Comparison of ENCODE assay signal across 8 mouse cellular contexts in genomic region chr2:128862636-128863035, GRCm38 (mm10). TPM values are rescaled to one million over a fixed set of nuclear protein-coding genes. Genes with fewer than 3 reads are reported as not detected.
DNase-seq lines count a peak whose midpoint lies in the region; ATAC-seq lines count a peak whose summit lies in the region.

TSS of gene Fbln7 (plus strand) at chr2:128862981.

- peaks cover 6% of the 10 kb centered on the region for H3K4me1 ChIP-seq in heart, embryonic 13.5 days
- H3K4me1 ChIP-seq in brown adipose tissue, adult 24 weeks (ENCODE audit: control insufficient read depth, insufficient read depth, insufficient read length, low read length): no peaks in the 10 kb centered on the region
- H3K4me1 ChIP-seq in hindbrain, embryonic 12.5 days: peaks cover 5% of the 10 kb centered on the region
- 0 out of 2 replicates have a peak, but pooled peaks cover 4% of the 10 kb centered on the region for H3K4me1 ChIP-seq in midbrain, embryonic 12.5 days

- peak within 1 kb of the TSS; percentile 56 for H3K4me3 ChIP-seq in heart, embryonic 13.5 days
- peak within 1 kb of the TSS; percentile 26 for H3K4me3 ChIP-seq in brown adipose tissue, adult 24 weeks (ENCODE audit: insufficient read depth, low read depth, low read length)
- peak within 1 kb of the TSS; percentile 43 for H3K4me3 ChIP-seq in hindbrain, embryonic 12.5 days
- peak within 1 kb of the TSS; percentile 42 for H3K4me3 ChIP-seq in midbrain, embryonic 12.5 days

- H3K9ac ChIP-seq in heart, embryonic 13.5 days: peak within 1 kb of the TSS; percentile 71
- H3K9ac ChIP-seq in hindbrain, embryonic 12.5 days: peak within 1 kb of the TSS; percentile 53
- peak within 1 kb of the TSS; percentile 35 for H3K9ac ChIP-seq in midbrain, embryonic 12.5 days (replicated peaks)

- WGBS in heart, embryonic 13.5 days: 87% methylated on average over 9 of the region's 9 CpGs
- 91% methylated on average over 9 of the region's 9 CpGs for WGBS in hindbrain, embryonic 12.5 days
- WGBS in midbrain, embryonic 12.5 days: 92% methylated on average over 9 of the region's 9 CpGs

- H3K27me3 ChIP-seq in heart, embryonic 13.5 days (replicated peaks): peaks cover 44% of the 10 kb centered on the region
- H3K27me3 ChIP-seq in hindbrain, embryonic 12.5 days: peaks cover 16% of the 10 kb centered on the region
- peaks cover 30% of the 10 kb centered on the region for H3K27me3 ChIP-seq in midbrain, embryonic 12.5 days

- H3K9me3 ChIP-seq in heart, embryonic 13.5 days: no peaks in the 10 kb centered on the region
- no peaks in the 10 kb centered on the region for H3K9me3 ChIP-seq in hindbrain, embryonic 12.5 days (replicated peaks)
- no peaks in the 10 kb centered on the region for H3K9me3 ChIP-seq in midbrain, embryonic 12.5 days

- DNase-seq in heart, adult 9 months (ENCODE audit: low spot score in 2 of 2): no peak
- no peak for DNase-seq in spleen, adult 12 weeks (ENCODE audit: low spot score)
- DNase-seq in retina, postnatal 1 day: no peak
- DNase-seq in urinary bladder, adult 18-20 months (ENCODE audit: low spot score in 2 of 2): no peak

- peak within 1 kb of the TSS; percentile 85 for H3K4me2 ChIP-seq in heart, embryonic 13.5 days
- H3K4me2 ChIP-seq in hindbrain, embryonic 12.5 days (replicated peaks): peak within 1 kb of the TSS; percentile 87
- H3K4me2 ChIP-seq in midbrain, embryonic 12.5 days (replicated peaks): peak within 1 kb of the TSS; percentile 75

- H3K27ac ChIP-seq in heart, embryonic 13.5 days (replicated peaks): no peak within 1 kb of the TSS
- H3K27ac ChIP-seq in brown adipose tissue, adult 24 weeks (replicated peaks; ENCODE audit: low read depth, low read length): no peak within 1 kb of the TSS
- H3K27ac ChIP-seq in hindbrain, embryonic 12.5 days: no peak within 1 kb of the TSS
- H3K27ac ChIP-seq in midbrain, embryonic 12.5 days (replicated peaks): no peak within 1 kb of the TSS

- ATAC-seq in heart, embryonic 13.5 days (ENCODE audit: extremely low read depth, insufficient number of reproducible peaks, low FRiP score, low TSS enrichment): no peak
- ATAC-seq in hindbrain, embryonic 12.5 days (ENCODE audit: low FRiP score): no peak
- ATAC-seq in midbrain, embryonic 12.5 days (ENCODE audit: low FRiP score, low read depth): no peak

- no peaks in the 10 kb centered on the region for H3K36me3 ChIP-seq in heart, embryonic 13.5 days
- H3K36me3 ChIP-seq in hindbrain, embryonic 12.5 days: no peaks in the 10 kb centered on the region
- no peaks in the 10 kb centered on the region for H3K36me3 ChIP-seq in midbrain, embryonic 12.5 days

RNA-seq across cellular contexts. Expression of gene Fbln7, which starts in this region (rescaled TPM):
- polyA plus RNA-seq in heart, embryonic 13.5 days (2015; fragmentation: Nextera tagmentation; extraction: Ambion mirVana): 1.6 and 1.8 TPM in 2 replicates
- 1.7 and 2.5 TPM in 2 replicates for polyA plus RNA-seq in brown adipose tissue, adult 24 weeks (2012; ENCODE audit: insufficient read depth, insufficient read length, missing spikeins)
- polyA plus RNA-seq in hindbrain, embryonic 12.5 days (2016; fragmentation: Nextera tagmentation; extraction: Ambion mirVana): 2.8 and 3.8 TPM in 2 replicates
- polyA plus RNA-seq in midbrain, embryonic 12.5 days (2016; fragmentation: Nextera tagmentation; extraction: Ambion mirVana): 1.9 and 2.2 TPM in 2 replicates
